Mouse (Mus musculus) olfactory bulb, adult 2 months (tissue): ENCODE data around the gene Zfhx3. TPM values are rescaled to one million over a fixed set of nuclear protein-coding genes. Genes with fewer than 3 reads are reported as not detected.

Source experiments
- H3K27ac ChIP-seq: fragments of 200-500 bp; 2 replicates; pipeline ENCODE4 v1.5.1; 2012; ENCODE audit warnings: low read depth, low read length; ENCODE audit not compliant: insufficient read depth
- H3K4me1 ChIP-seq: fragments of 200-500 bp; 2 replicates; pipeline ENCODE4 v1.6.1; 2012; ENCODE audit warnings: low read length; ENCODE audit not compliant: control insufficient read depth, insufficient read depth
- H3K4me3 ChIP-seq: fragments of 200-500 bp; 2 replicates; pipeline ENCODE4 v1.5.1; 2012; ENCODE audit warnings: mild to moderate bottlenecking, low read depth, low read length, moderate library complexity; ENCODE audit not compliant: insufficient read depth
- CTCF ChIP-seq: fragments of 200-500 bp; IDR thresholded peaks from 2 replicates; pipeline ENCODE4 v1.5.1; 2012; ENCODE audit warnings: low read depth, mild to moderate bottlenecking, low read length, moderate library complexity; ENCODE audit not compliant: insufficient read depth
- POLR2A ChIP-seq: fragments of 200-500 bp; IDR thresholded peaks from 2 replicates; pipeline ENCODE4 v1.6.1; 2012; ENCODE audit warnings: mild to moderate bottlenecking, low read depth, low read length, moderate library complexity; ENCODE audit not compliant: insufficient read depth
- WGBS: fragments of 180-500 bp; shearing (Covaris S2); methylation state at CpG from one replicate; pipeline ENCODE4 v1.1.7; 2018; 5-methylcytosine and 5-hydroxymethylcytosine counted together
- polyA plus RNA-seq: library from polyadenylated mRNA; stranded (reverse); fragments of >200 nt; gene quantifications from 2 replicates; pipeline ENCODE4 v1.2.4, GENCODE M21; 2012; ENCODE audit warnings: low replicate concordance; ENCODE audit not compliant: missing spikeins, insufficient read depth, insufficient read length

The Zfhx3 gene
- polyA plus RNA-seq, 1 experiment = not detected

DNA sequence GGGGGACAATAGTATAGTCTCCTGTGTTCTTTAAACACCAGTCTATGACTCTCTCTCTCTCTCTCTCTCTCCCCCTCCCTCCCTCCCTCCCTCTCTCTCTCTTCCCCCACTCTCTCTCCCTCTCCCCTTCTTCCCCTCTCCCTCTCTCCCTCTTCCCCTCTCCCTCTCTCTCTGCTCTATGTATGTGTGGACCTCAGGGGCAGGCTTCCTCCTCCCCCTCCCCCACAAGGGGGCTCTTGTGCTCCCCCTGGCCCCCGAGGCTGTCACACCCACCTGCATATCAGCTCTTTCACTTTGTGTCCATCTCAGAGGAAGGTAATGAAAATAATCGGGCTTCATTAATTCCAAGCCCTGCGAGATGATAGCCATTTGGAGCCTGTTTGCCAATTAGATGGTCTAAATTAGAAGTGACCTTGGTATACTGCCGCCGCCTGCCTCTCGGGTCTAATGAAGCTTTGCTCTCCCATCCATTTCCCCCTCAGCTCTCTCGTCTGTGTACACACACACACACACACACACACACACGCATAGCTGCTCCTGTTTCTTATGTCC is 995.5 kb downstream of the Zfhx3 start:
- Histone ChIP-seq H3K4me1 (0 out of 2 replicates have a peak, but pooled peaks cover 2% of the 10 kb centered on the region), H3K4me3 (no peak overlapping the region), H3K27ac (no peak overlapping the region)
- WGBS = 85% methylated on average over 8 of the region's 8 CpGs
- TF ChIP-seq CTCF (no peak), POLR2A (no peak)

DNA sequence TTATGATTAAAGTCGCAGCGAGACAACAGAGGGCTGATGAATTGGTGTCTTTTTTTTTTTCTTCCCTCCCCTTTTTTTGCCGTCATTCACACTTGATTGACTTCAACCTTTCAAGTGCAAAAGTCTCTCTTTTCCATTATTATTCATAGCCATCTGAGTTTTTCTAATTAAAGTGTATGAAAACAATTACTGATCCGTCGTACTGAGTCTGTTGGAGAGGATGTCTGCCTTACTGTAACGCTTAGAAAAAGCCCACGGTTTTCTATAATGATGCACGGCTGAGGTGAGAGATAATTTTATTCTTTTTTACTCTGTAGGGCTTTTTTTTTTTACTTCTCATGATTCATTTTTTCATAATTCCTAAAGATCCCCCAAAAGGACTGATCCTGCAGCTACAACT is 1000.2 kb downstream of the Zfhx3 start:
- H3K4me1 ChIP-seq = 0 out of 2 replicates have a peak, but pooled peaks cover 3% of the 10 kb centered on the region
- WGBS = 64% methylated on average over 8 of the region's 8 CpGs
- no peak for TF ChIP-seq CTCF
- no peak for TF ChIP-seq POLR2A
- no peak overlapping the region for H3K4me3 ChIP-seq
- no peak overlapping the region for H3K27ac ChIP-seq

DNA sequence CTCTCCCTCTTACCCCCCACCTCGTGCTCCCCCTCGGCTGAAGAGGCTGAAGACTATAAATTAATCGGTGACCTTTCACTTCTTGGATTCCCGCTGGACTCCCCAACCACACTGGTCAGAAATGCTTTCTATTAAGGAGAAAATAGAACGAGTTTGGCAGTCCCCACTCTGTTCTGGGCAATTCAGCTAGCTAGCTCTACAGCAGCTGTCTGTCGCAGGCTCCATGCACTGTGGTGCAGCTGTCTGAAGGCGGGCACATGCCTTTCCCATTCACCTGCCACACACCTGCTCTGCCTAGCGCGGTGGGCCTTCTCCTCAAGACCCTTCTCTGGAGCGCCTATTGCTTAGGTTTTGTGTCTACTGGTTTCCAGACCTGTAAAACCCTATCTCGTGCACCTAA is 1000.7 kb downstream of the Zfhx3 start:
- 0 out of 2 replicates have a peak, but pooled peaks cover 3% of the 10 kb centered on the region for H3K4me1 ChIP-seq
- H3K27ac ChIP-seq = no peak overlapping the region
- no peak overlapping the region for H3K4me3 ChIP-seq
- 53% methylated on average over 11 of the region's 11 CpGs for WGBS
- TF ChIP-seq POLR2A (no peak), CTCF (no peak)

DNA sequence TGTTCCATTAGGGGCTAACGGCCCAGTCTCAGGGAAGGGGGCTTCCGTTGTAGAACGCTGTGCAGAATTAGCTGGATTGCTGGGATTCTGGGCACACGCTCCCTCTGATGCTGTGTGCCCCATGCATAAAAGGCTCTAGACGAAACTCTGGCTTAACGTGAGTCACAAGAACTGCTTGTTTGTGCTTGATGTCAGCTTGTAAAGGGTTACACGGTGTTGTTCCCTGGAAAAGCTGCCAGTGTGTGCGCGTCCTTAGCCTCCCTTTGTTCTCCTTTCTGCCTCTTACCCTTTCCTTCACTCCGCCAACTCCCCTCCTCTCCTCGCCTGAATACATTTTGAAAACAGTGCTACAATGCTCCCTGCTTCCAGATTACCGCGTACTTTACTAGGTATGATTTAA is 1001.9 kb downstream of the Zfhx3 start:
- no peak overlapping the region for H3K27ac ChIP-seq

DNA sequence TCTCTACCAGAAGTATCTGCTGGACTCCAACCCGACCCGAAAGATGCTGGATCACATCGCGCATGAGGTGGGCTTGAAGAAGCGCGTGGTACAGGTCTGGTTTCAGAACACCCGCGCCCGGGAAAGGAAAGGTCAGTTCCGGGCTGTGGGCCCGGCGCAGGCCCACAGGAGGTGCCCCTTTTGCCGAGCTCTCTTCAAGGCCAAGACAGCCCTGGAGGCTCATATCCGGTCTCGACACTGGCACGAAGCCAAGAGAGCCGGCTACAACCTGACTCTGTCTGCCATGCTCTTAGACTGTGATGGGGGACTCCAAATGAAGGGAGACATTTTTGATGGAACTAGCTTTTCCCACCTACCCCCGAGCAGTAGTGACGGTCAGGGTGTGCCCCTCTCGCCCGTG is 1007.9 kb downstream of the Zfhx3 start:
- no peak for TF ChIP-seq POLR2A
- H3K4me1 ChIP-seq = no peaks in the 10 kb centered on the region
- 97% methylated on average over 21 of the region's 21 CpGs for WGBS
- H3K27ac ChIP-seq = no peak overlapping the region
- no peak overlapping the region for H3K4me3 ChIP-seq

More for the DNA sequence above, 1001.9 kb downstream of the Zfhx3 start:
- H3K4me3 ChIP-seq = no peak overlapping the region
- TF ChIP-seq POLR2A = no peak
- TF ChIP-seq CTCF = no peak
- H3K4me1 ChIP-seq = 0 out of 2 replicates have a peak, but pooled peaks cover 3% of the 10 kb centered on the region
- WGBS = 34% methylated on average over 13 of the region's 13 CpGs

DNA sequence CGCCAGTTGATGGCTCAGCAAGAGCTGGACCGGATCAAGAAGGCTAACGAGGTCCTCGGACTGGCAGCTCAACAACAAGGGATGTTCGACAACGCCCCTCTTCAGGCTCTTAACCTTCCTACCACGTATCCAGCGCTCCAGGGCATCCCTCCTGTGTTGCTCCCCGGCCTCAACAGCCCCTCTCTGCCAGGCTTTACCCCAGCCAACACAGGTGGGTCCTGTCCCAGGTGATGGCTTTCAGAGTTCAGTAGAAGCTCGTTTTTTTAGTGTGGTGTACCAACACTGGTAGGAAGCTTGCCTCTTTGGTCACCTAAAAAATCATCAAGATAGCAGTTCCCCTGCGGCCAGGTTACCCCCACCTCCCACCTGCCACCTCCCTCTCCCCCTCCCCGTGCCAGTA is 1009.1 kb downstream of the Zfhx3 start:
- Histone ChIP-seq H3K4me1 (no peaks in the 10 kb centered on the region), H3K27ac (no peak overlapping the region), H3K4me3 (no peak overlapping the region)
- no peak for TF ChIP-seq POLR2A
- no peak for TF ChIP-seq CTCF
- 93% methylated on average over 12 of the region's 12 CpGs for WGBS

DNA sequence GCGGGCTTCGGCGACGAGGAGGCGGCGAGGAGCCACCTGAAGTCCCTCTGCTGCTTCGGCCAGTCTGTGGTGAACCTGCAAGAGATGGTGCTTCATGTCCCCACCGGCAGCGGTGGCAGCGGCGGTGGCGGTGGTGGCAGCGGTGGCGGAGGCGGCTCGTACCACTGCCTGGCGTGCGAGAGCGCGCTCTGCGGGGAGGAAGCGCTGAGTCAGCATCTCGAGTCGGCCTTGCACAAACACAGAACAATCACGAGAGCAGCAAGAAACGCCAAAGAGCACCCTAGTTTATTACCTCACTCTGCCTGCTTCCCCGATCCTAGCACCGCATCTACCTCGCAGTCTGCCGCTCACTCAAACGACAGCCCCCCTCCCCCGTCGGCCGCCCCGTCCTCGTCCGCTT is 1014.0 kb downstream of the Zfhx3 start:
- TF ChIP-seq POLR2A (no peak), CTCF (no peak)
- Histone ChIP-seq H3K4me1 (no peaks in the 10 kb centered on the region), H3K27ac (no peak overlapping the region), H3K4me3 (peak overlapping the region; percentile 6; the same call in 1 of the 2 replicates)
- 73% methylated on average over 37 of the region's 37 CpGs for WGBS

DNA sequence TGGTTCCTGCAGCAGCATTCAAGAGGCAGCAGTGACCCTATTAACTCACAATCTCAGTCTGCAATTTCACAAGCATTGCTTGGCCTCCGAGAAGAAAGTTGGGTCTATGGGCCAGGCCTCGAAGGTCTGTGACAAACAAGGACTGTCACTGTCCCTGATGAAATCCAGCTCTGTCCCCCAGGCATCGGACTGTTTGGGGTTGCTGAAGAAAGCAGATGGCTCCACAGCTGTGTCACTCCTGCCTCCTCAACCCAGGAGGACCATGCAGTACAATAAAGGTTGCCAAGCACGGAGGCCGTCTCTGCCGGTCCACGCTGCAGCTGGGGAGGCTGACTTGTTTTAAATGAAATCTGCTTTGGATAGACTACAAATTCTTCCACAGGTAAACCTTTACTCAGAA is 1020.1 kb downstream of the Zfhx3 start:
- no peak for TF ChIP-seq POLR2A
- no peak for TF ChIP-seq CTCF
- Histone ChIP-seq H3K27ac (no peak overlapping the region), H3K4me1 (no peaks in the 10 kb centered on the region), H3K4me3 (no peak overlapping the region)
- 74% methylated on average over 7 of the region's 7 CpGs for WGBS

DNA sequence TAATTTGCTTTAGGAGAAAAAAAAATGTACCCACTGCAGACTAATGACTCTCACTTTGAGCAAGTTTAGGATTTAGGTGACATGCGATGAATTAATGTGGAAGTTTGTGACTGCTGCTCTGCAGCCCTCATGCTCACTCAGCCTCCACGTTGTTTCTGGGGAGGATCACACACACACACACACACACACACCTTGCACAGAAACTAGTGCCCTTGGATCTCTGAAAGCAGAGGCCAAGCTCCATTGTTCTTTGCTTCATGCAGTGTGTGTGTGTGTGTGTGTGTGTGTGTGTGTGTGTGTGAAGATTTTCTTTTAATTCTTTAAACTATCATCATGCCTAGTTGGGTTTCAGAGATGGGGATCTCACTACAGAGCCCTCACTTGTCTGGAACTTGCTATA is 1020.7 kb downstream of the Zfhx3 start:
- Histone ChIP-seq H3K27ac (no peak overlapping the region), H3K4me3 (no peak overlapping the region), H3K4me1 (no peaks in the 10 kb centered on the region)
- WGBS = 88% methylated on average over 2 of the region's 2 CpGs
- TF ChIP-seq POLR2A (no peak), CTCF (no peak)

DNA sequence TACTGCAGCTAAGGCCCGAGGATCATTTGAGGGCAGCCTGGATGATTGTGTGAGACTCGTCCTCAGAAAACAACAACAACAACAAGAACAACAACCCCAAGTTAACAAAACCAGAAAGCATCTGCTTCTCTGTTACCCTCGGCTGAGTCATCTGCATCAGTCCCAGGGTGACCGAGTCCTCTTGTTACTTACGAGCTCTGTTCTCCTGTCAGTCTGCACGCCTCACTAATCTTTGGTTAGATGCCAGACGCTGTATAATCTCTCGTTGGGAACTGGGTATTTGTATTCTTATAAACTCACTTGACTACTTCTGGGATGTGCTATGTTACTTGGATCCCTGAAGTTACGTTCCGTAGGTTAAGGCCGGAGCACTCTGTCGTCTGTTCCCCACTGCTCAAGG is 1023.6 kb downstream of the Zfhx3 start:
- 71% methylated on average over 12 of the region's 12 CpGs for WGBS
- TF ChIP-seq CTCF (no peak), POLR2A (no peak)

More for the DNA sequence above, 1023.6 kb downstream of the Zfhx3 start:
- no peak overlapping the region for H3K27ac ChIP-seq
- no peak overlapping the region for H3K4me3 ChIP-seq
- H3K4me1 ChIP-seq = no peaks in the 10 kb centered on the region
